Mouse (Mus musculus) hindbrain, embryonic 10.5 days (tissue): ENCODE measurements at regions not wholly inside any gene's neighbourhood (a gene's known extent, or its start where the extent isn't known, plus 50 kb on each side); places are given as distances from the start of the nearest gene placed in this dataset.
"Not testable (repeated sequence)": the region's sequence is repeated elsewhere in the genome, so short reads cannot be mapped to it uniquely, and the experiment has no call there.

Experiments
- DNase-seq: peaks from one replicate; pipeline ENCODE4 v3.0.0-alpha.2; 2017; ENCODE audit warnings: low spot score
- H3K27ac ChIP-seq: fragments of 300-500 bp; sonication (generic); 2 replicates; pipeline ENCODE4 v1.5.1; 2016; ENCODE audit warnings: mild to moderate bottlenecking, moderate library complexity
- H3K27me3 ChIP-seq: fragments of 300-500 bp; sonication (generic); 2 replicates; pipeline ENCODE4 v1.6.1; 2016; ENCODE audit warnings: mild to moderate bottlenecking; ENCODE audit not compliant: poor library complexity, insufficient read depth, severe bottlenecking
- H3K36me3 ChIP-seq: fragments of 300-500 bp; sonication (generic); 2 replicates; pipeline ENCODE4 v1.6.1; 2016; ENCODE audit warnings: mild to moderate bottlenecking, moderate library complexity
- H3K4me1 ChIP-seq: fragments of 300-500 bp; sonication (generic); replicated peaks from 2 replicates; pipeline ENCODE4 v1.6.1; 2016; ENCODE audit warnings: mild to moderate bottlenecking
- H3K4me3 ChIP-seq: fragments of 300-500 bp; sonication (generic); 2 replicates; pipeline ENCODE4 v1.5.1; 2016; ENCODE audit warnings: mild to moderate bottlenecking, moderate library complexity
- H3K9me3 ChIP-seq: fragments of 300-500 bp; sonication (generic); 2 replicates; pipeline ENCODE4 v1.6.1; 2016; ENCODE audit warnings: mild to moderate bottlenecking, moderate library complexity
- WGBS: fragments of 180-500 bp; shearing (Covaris S2); methylation state at CpG from one replicate; pipeline ENCODE4 v1.1.7; 2016; 5-methylcytosine and 5-hydroxymethylcytosine counted together

GRCm38 (mm10) chr10:111595513-111595995 lies 89.5 kb downstream of the Phlda1 start:
- Histone ChIP-seq H3K36me3 (no peaks in the 10 kb centered on the region), H3K27ac (no peak overlapping the region), H3K4me3 (no peak overlapping the region), H3K9me3 (no peaks in the 10 kb centered on the region), H3K4me1 (peaks cover 23% of the 10 kb centered on the region), H3K27me3 (no peaks in the 10 kb centered on the region; the same call in 1 of the 2 replicates)
- WGBS: 71% methylated on average over 8 of the region's 8 CpGs
- no peak for DNase-seq

DNA sequence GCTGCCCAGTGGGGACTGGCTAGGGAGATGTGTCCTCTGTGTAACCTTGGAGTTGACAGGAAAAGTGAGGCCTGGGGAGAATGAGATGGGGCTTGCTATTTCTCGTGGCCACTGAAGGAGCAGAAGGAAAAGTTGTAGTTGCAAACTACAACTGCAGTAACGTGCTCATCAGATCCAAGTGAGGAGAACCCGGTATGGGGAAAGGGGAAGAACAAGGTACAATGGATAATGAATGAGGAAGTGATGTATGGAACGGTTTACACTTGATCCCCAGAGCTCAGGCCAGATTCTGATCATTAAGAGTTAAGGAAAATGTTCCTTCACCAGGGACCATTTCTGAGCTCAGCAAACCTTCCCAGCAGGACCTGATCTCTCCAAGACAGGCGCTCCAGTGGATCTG lies 92.6 kb downstream of the Phlda1 start:
- Histone ChIP-seq H3K36me3 (no peaks in the 10 kb centered on the region), H3K27ac (no peak overlapping the region), H3K27me3 (no peaks in the 10 kb centered on the region; the same call in 1 of the 2 replicates), H3K4me3 (no peak overlapping the region), H3K4me1 (peaks cover 27% of the 10 kb centered on the region), H3K9me3 (no peaks in the 10 kb centered on the region)
- WGBS: 87% methylated on average over 5 of the region's 5 CpGs
- DNase-seq: no peak

- Histone ChIP-seq H3K36me3 (no peaks in the 10 kb centered on the region), H3K27me3 (no peaks in the 10 kb centered on the region; the same call in 1 of the 2 replicates), H3K4me3 (no peak overlapping the region), H3K4me1 (peaks cover 27% of the 10 kb centered on the region), H3K27ac (peak overlapping the region; percentile 9; the same call in 1 of the 2 replicates), H3K9me3 (no peaks in the 10 kb centered on the region)
- DNase-seq: no peak
- 73% methylated on average over 10 of the region's 10 CpGs for WGBS
Observed at GRCm38 (mm10) chr10:111599297-111600250, 93.5 kb downstream of the Phlda1 start.

GRCm38 (mm10) chr10:111600251-111600620 lies 94.2 kb downstream of the Phlda1 start:
- Histone ChIP-seq H3K4me1 (peaks cover 26% of the 10 kb centered on the region), H3K27me3 (no peaks in the 10 kb centered on the region; the same call in 1 of the 2 replicates), H3K36me3 (no peaks in the 10 kb centered on the region), H3K27ac (peak overlapping the region; percentile 9; the same call in 1 of the 2 replicates), H3K9me3 (no peaks in the 10 kb centered on the region), H3K4me3 (no peak overlapping the region)
- WGBS: 68% methylated on average over 2 of the region's 2 CpGs
- no peak for DNase-seq

- Histone ChIP-seq H3K36me3 (no peaks in the 10 kb centered on the region), H3K27me3 (no peaks in the 10 kb centered on the region; the same call in 1 of the 2 replicates), H3K9me3 (no peaks in the 10 kb centered on the region), H3K27ac (peak overlapping the region; percentile 9; the same call in 1 of the 2 replicates), H3K4me3 (no peak overlapping the region), H3K4me1 (peaks cover 21% of the 10 kb centered on the region)
- peak; percentile 33 for DNase-seq
- 34% methylated on average over 2 of the region's 2 CpGs for WGBS
Observed at GRCm38 (mm10) chr10:111600677-111601099, 94.6 kb downstream of the Phlda1 start.

GRCm38 (mm10) chr10:111603166-111603565 lies 97.1 kb downstream of the Phlda1 start:
- WGBS: 93% methylated on average over 1 of the region's 1 CpGs
- Histone ChIP-seq H3K27me3 (no peaks in the 10 kb centered on the region; the same call in 1 of the 2 replicates), H3K9me3 (no peaks in the 10 kb centered on the region), H3K4me3 (no peak overlapping the region), H3K4me1 (peaks cover 18% of the 10 kb centered on the region), H3K27ac (no peak overlapping the region), H3K36me3 (no peaks in the 10 kb centered on the region)
- no peak for DNase-seq

DNA sequence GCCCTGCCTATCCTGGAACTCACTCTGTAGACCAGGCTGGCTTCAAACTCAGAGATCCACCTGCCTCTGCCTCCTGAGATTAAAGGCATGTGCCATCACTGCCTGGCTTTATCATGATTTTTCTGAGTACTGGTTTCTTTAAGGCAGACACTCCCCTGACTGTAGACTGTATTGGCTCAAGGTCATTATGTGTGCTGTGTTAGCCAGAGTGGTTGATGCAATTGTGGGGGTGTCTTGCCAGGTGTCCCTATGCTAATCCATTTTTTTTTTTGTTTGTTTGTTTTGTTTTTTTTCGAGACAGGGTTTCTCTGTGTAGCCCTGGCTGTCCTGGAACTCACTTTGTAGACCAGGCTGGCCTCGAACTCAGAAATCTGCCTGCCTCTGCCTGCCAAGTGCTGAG lies 101.3 kb downstream of the Phlda1 start:
- H3K4me1 ChIP-seq, DNase-seq, H3K27me3 ChIP-seq, H3K9me3 ChIP-seq, H3K36me3 ChIP-seq, H3K27ac ChIP-seq, H3K4me3 ChIP-seq: not testable (repeated sequence)
- 89% methylated on average over 2 of the region's 2 CpGs for WGBS

DNA sequence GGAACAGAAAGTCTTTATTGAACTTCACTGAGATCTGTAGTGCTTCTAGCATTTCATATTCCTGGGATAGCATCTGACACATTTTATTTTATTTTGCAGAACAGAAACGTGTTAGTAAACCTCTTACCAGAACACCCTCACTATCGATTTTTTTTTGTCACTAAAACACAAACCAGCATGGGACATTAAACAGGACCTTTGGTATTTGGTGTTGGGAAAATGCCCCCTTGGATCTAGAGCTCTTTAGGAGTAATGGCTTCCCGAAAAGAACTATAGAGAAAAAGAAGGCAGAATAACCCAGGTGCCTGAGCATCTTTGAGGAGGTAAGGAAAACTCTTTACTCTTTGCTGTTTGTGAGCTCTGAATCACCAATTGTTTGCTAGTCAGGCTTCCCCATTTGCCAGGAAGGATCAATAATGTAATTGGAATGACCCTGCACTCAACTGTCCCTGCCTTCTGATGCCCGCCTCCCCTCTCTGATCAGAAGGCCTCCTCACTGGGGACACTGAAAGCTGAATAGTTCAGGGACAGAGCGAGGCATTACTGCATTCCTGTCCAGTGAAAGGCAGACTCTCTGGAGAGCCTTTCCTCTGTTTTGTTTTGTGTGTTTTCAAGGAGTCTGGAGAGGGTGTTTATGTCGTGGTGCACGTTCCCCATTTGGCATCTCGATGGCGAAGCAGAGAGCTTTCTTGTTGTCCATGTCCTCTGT lies 102.5 kb downstream of the Phlda1 start:
- H3K9me3 ChIP-seq: no peaks in the 10 kb centered on the region
- no peak for DNase-seq
- no peak overlapping the region for H3K4me3 ChIP-seq
- H3K4me1 ChIP-seq: peaks cover 6% of the 10 kb centered on the region; the same call in 1 of the 2 replicates
- 66% methylated on average over 9 of the region's 9 CpGs for WGBS
- H3K36me3 ChIP-seq: no peaks in the 10 kb centered on the region
- H3K27ac ChIP-seq: no peak overlapping the region
- H3K27me3 ChIP-seq: 0 out of 2 replicates have a peak, but pooled peaks cover 2% of the 10 kb centered on the region

DNA sequence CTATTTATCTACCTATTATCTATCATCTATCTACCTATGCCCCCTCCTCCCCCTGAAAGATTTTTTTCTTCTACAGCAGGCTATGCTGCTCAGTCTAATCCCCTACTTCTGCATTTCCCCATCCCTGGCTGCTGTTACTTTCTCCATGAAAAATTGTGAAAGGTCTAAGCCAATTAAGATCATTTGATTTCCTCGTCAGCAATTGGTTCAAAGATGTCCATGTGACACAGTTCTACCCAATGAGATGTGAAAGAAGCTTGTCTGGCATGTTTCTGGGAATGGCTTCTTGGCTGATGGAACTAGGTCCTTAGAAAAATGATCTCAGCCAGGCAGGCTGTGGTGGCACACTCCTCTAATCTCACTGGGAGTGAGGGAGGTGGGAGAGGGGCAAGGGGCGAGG lies 103.8 kb downstream of the Phlda1 start:
- no peak for DNase-seq
- Histone ChIP-seq H3K27me3 (0 out of 2 replicates have a peak, but pooled peaks cover 3% of the 10 kb centered on the region), H3K4me3 (no peak overlapping the region), H3K9me3 (no peaks in the 10 kb centered on the region), H3K36me3 (no peaks in the 10 kb centered on the region), H3K4me1 (peaks cover 6% of the 10 kb centered on the region; the same call in 1 of the 2 replicates), H3K27ac (no peak overlapping the region)
- 92% methylated on average over 2 of the region's 2 CpGs for WGBS

DNA sequence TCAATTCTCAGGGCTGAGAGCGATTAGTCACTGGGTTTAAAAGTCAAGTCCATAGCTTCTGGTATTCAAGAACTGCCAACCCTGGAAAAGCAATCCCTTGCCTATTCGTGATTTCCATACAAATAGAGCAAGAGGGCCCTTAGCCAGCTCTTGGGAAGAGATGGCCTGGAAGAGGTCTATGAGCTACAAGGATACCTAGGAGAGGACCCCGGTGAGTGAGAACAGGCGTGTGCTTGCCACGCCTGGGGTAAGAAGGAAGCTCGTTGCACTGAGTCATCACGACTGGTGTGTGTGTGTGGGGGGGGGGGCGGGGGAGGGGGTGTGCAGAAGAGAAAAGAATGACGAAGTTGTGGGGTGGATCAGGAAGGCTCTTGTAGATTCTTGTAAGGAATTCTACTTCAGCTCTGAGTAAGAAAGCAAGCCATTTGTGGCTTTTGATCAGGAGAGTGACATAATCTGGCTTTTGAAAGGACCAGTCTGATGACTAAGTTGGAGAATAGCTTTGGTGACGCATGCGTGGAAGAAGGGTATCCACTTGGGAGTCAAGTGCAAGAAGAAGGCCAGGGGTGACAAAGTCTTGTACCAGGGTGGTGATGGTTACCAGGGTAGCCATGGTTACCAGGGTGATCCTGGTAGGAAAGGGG lies 113.7 kb downstream of the Phlda1 start:
- Histone ChIP-seq H3K4me1 (peaks cover 27% of the 10 kb centered on the region), H3K27ac (no peak overlapping the region), H3K4me3 (no peak overlapping the region), H3K36me3 (no peaks in the 10 kb centered on the region), H3K9me3 (no peaks in the 10 kb centered on the region), H3K27me3 (peaks cover 14% of the 10 kb centered on the region)
- WGBS: 86% methylated on average over 11 of the region's 11 CpGs
- no peak for DNase-seq

DNA sequence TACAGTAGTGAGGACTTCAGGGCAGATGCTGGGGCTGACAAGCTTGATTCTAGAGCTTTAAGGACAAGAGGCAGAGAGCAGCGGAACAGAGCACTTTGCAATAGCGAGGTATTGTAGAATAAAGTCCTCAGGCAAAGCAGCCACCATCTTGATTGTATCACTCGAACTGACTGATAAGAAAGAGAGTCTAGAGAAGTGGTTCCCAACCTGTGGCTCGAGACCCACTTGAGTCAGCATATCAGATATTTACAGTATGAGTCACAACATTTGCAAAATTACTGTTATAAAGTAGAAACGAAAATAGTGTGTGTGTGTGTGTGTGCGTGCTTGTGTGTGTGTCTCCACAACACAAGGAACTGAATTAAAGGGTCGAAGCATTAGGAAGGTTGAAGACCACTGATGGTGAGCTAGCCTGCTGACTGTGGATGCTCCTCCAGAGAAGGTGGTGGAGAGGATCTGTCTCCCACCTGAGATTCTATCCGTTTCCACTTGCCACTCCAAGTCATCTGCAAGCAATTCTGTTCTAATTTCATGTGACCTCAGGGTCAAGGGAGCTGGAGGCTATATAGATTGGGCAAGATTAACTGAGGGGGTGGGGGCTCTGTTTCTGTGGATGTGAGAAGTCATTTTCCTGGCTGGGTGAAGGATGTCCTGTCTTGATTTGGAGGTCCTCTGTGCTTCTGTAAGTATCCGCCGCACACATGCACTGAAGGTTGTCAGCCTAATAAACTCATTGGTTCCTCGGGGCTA lies 115.0 kb downstream of the Phlda1 start:
- H3K9me3 ChIP-seq: no peaks in the 10 kb centered on the region
- no peak overlapping the region for H3K4me3 ChIP-seq
- no peak for DNase-seq
- 80% methylated on average over 11 of the region's 11 CpGs for WGBS
- peaks cover 19% of the 10 kb centered on the region for H3K27me3 ChIP-seq
- H3K4me1 ChIP-seq: peaks cover 27% of the 10 kb centered on the region
- no peak overlapping the region for H3K27ac ChIP-seq
- no peaks in the 10 kb centered on the region for H3K36me3 ChIP-seq

GRCm38 (mm10) chr10:111622789-111623188 lies 116.7 kb downstream of the Phlda1 start:
- DNase-seq: no peak
- Histone ChIP-seq H3K27me3 (peaks cover 19% of the 10 kb centered on the region), H3K9me3 (no peaks in the 10 kb centered on the region), H3K4me3 (no peak overlapping the region), H3K36me3 (no peaks in the 10 kb centered on the region), H3K27ac (no peak overlapping the region), H3K4me1 (peaks cover 27% of the 10 kb centered on the region)
- 36% methylated on average over 4 of the region's 4 CpGs for WGBS
